Mouse (Mus musculus) heart, postnatal 0 days (tissue): ENCODE measurements around the gene Ubb.

ENCODE experiments used
- CTCF ChIP-seq: IDR thresholded peaks from 2 replicates; pipeline ENCODE4 v1.5.1; 2016; ENCODE audit warnings: antibody characterized with exemption, control low read depth, low read depth
- EP300 ChIP-seq: IDR thresholded peaks from 2 replicates; pipeline ENCODE4 v1.6.1; 2016; ENCODE audit warnings: antibody characterized with exemption, low read depth

DNA sequence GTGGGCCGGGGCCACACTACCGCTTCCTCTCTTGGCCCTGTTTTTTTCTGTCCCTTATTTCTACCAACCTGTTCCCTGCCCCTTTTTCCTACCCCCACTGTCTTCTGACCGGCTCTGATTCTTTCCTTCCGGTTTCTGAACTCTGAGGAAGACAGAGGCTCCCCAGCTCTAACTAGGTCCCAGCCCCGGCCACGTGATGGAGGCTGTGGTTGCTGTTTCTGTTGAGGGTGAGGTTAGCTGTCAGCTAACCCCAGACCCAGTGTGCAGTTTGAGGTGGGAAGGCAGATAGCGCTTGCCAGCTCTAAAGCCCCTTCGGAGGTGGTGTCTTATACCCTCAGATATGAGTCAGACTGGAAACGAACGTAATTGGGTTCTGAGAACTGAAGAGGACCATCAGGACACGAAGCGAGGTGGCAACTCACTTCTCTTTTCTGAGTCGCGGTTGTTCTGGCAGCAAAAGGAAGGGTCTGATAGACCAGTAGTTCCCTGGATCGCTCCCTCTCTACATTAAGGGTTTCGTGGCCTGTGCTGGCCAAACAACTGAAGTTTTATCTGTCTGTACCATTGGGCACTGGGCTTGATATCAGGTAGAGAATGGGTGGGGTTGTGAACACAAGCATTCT, 25.7 kb downstream of the Ubb start:
- TF ChIP-seq CTCF (no peak), EP300 (no peak)
